Mouse (Mus musculus): ENCODE results near the gene Mybbp1a.

GRCm38 (mm10) chr11:72416666-72417065 is 24.5 kb upstream of the Mybbp1a start:
- TF ChIP-seq EP300 (optimal IDR thresholded peaks at IDR 0.05) (no peak), CTCF (IDR thresholded peaks at IDR 0.05; ENCODE audit: low read depth) (no peak)

Measured in stomach, postnatal 0 days (tissue).